Mouse (Mus musculus) olfactory bulb, adult 2 months (tissue): ENCODE results near the gene Smc3.

Experiments used
- CTCF ChIP-seq: fragments of 200-500 bp; IDR thresholded peaks from 2 replicates; pipeline ENCODE4 v1.5.1; 2012; ENCODE audit warnings: low read depth, mild to moderate bottlenecking, low read length, moderate library complexity; ENCODE audit not compliant: insufficient read depth
- POLR2A ChIP-seq: fragments of 200-500 bp; IDR thresholded peaks from 2 replicates; pipeline ENCODE4 v1.6.1; 2012; ENCODE audit warnings: mild to moderate bottlenecking, low read depth, low read length, moderate library complexity; ENCODE audit not compliant: insufficient read depth

- no peak for TF ChIP-seq CTCF
- no peak for TF ChIP-seq POLR2A
These were observed 38.5 kb downstream of the Smc3 start for GRCm38 (mm10) chr19:53638727-53639126.
